Mouse (Mus musculus) heart, postnatal 0 days (tissue): Measurements from ENCODE around the gene Igfbp6. TPM values are rescaled to one million over a fixed set of nuclear protein-coding genes. Genes with fewer than 3 reads are reported as not detected.

Experiments used
- ATAC-seq: fragments of 200-750 bp; cut with Nextera tagmentation; 2 replicates; pipeline ENCODE4 v1.8.0; 2017; ENCODE audit warnings: low read depth, moderate number of reproducible peaks, moderate library complexity; ENCODE audit not compliant: insufficient read depth
- DNase-seq: peaks from one replicate; pipeline ENCODE4 v3.0.0-alpha.2; 2016; ENCODE audit warnings: low spot score
- H3K27ac ChIP-seq: fragments of 300-500 bp; sonication (generic); 2 replicates; pipeline ENCODE4 v1.5.1; 2014; ENCODE audit warnings: low read depth, mild to moderate bottlenecking
- H3K27me3 ChIP-seq: fragments of 300-500 bp; sonication (generic); 2 replicates; pipeline ENCODE4 v1.6.1; 2014; ENCODE audit warnings: low read length, mixed read lengths; ENCODE audit not compliant: control insufficient read depth, insufficient read depth
- H3K36me3 ChIP-seq: fragments of 300-500 bp; sonication (generic); replicated peaks from 2 replicates; pipeline ENCODE4 v1.6.1; 2014; ENCODE audit warnings: low read length, mixed read lengths; ENCODE audit not compliant: control insufficient read depth, insufficient read depth
- H3K4me1 ChIP-seq: fragments of 300-500 bp; sonication (generic); 2 replicates; pipeline ENCODE4 v1.6.1; 2014; ENCODE audit warnings: antibody characterized with exemption; ENCODE audit not compliant: control insufficient read depth, insufficient read depth
- H3K4me2 ChIP-seq: fragments of 300-500 bp; sonication (generic); 2 replicates; pipeline ENCODE4 v1.6.1; 2014; ENCODE audit warnings: low read depth, mild to moderate bottlenecking, low read length, moderate library complexity
- H3K4me3 ChIP-seq: fragments of 300-500 bp; sonication (generic); 2 replicates; pipeline ENCODE4 v1.5.1; 2014; ENCODE audit warnings: low read depth, low read length
- H3K9ac ChIP-seq: fragments of 300-500 bp; sonication (generic); replicated peaks from 2 replicates; pipeline ENCODE4 v1.6.1; 2014; ENCODE audit warnings: low read depth, low read length, mixed read lengths
- H3K9me3 ChIP-seq: fragments of 300-500 bp; sonication (generic); replicated peaks from 2 replicates; pipeline ENCODE4 v1.6.1; 2016; ENCODE audit warnings: low read length; ENCODE audit not compliant: control insufficient read depth
- CTCF ChIP-seq: IDR thresholded peaks from 2 replicates; pipeline ENCODE4 v1.5.1; 2016; ENCODE audit warnings: antibody characterized with exemption, control low read depth, low read depth
- EP300 ChIP-seq: IDR thresholded peaks from 2 replicates; pipeline ENCODE4 v1.6.1; 2016; ENCODE audit warnings: antibody characterized with exemption, low read depth
- WGBS: fragments of 180-500 bp; shearing (Covaris S2); extraction: QIAGEN DNeasy Blood & Tissue Kit; methylation state at CpG from one replicate; pipeline ENCODE4 v1.1.7; 2014; 5-methylcytosine and 5-hydroxymethylcytosine counted together
- polyA plus RNA-seq: library from polyadenylated mRNA; unstranded; fragments of >200 nt; fragmentation: Nextera tagmentation; extraction: Ambion mirVana; gene quantifications from 2 replicates; pipeline ENCODE4 v1.2.1, GENCODE M21; 2015
- total RNA-seq: library from RNA; depleted of rRNA; stranded (reverse); fragments of >200 nt; gene quantifications from 2 replicates; pipeline ENCODE4 v1.2.3, GENCODE M21; 2014; ENCODE audit warnings: low replicate concordance

The Igfbp6 gene
- total and polyA plus RNA-seq, 2 experiments from 2014 or later: 24.2 to 30.5 TPM

DNA sequence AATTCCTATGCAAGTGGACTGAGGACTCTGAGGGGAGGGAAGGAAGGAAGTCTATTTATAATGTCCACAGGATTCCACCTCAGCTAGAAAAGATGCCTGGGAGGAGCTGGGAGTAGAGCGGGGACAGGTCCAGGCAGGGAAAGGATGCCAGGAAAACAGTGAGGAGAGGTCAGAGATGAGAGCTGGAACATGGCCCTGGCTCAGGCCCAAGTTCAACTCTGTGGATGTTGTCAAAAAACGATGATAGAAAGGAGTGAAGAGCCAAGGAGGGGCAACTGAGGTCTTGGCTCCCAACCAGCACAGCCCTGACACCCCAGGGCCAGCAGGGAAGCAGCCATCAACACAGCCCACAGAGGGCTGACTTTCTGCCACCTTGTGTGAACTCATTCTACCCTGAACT lies 17.9 kb upstream of the Igfbp6 start:
- peak overlapping the region; percentile 70 for H3K27ac ChIP-seq
- no peaks in the 10 kb centered on the region for H3K4me1 ChIP-seq
- WGBS: 21% methylated on average over 2 of the region's 2 CpGs
- peak; percentile 84 for ATAC-seq
- TF ChIP-seq EP300: no peak
- TF ChIP-seq CTCF: no peak
- H3K4me2 ChIP-seq: no peak overlapping the region
- H3K9me3 ChIP-seq: no peaks in the 10 kb centered on the region
- DNase-seq: peak; percentile 60
- H3K36me3 ChIP-seq: peaks cover 60% of the 10 kb centered on the region
- no peak overlapping the region for H3K4me3 ChIP-seq
- 0 out of 2 replicates have a peak overlapping the region, but pooled peaks have one; percentile 1 for H3K9ac ChIP-seq
- H3K27me3 ChIP-seq: no peaks in the 10 kb centered on the region

DNA sequence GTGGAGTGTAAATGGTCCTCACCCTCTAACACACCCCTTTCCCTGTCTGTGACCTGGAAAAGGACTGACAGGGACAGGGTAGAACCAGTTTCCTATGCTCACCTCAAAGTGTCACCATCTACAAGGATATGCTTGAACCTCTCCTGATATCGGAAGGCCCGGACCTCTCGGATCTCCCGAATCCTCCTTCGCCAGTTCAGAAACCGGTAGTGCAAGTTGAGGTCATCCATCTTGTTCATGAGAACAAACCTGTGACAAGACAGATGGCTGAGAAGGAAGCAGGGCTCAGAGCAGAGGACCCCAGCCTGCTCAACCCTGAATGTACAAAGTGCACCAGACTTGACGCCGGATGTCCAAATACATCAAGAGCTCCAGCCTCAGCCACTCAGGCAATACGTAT lies 10.8 kb upstream of the Igfbp6 start:
- Histone ChIP-seq H3K4me1 (peaks cover 10% of the 10 kb centered on the region), H3K9ac (no peak overlapping the region), H3K36me3 (peaks cover 46% of the 10 kb centered on the region), H3K4me3 (no peak overlapping the region), H3K4me2 (no peak overlapping the region), H3K27me3 (no peaks in the 10 kb centered on the region), H3K27ac (no peak overlapping the region), H3K9me3 (no peaks in the 10 kb centered on the region)
- WGBS: 90% methylated on average over 9 of the region's 9 CpGs
- ATAC-seq (no peak), DNase-seq (no peak)
- no peak for TF ChIP-seq CTCF
- no peak for TF ChIP-seq EP300

DNA sequence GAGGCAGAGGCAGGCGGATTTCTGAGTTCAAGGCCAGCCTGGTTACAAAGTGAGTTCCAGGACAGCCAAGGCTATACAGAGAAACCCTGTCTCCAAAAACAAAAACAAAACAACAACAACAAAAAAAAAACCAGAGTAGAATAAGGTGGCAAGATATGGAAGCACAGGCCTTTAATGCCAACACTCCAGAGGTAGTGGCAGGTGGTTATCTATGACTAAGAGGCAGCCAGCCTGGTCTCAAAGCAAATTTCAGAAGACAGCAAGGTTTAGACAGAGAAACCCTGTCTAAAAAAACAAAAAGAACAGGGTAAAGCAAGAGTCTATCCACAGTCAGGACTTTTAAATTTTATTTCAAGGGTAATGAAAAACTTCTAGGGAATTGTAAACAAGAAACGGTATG lies 9.5 kb upstream of the Igfbp6 start:
- H3K27me3 ChIP-seq: no peaks in the 10 kb centered on the region
- no peak overlapping the region for H3K4me3 ChIP-seq
- no peak overlapping the region for H3K9ac ChIP-seq
- peaks cover 32% of the 10 kb centered on the region for H3K36me3 ChIP-seq
- H3K4me1 ChIP-seq: peaks cover 10% of the 10 kb centered on the region
- TF ChIP-seq EP300 (no peak), CTCF (no peak)
- no peaks in the 10 kb centered on the region for H3K9me3 ChIP-seq
- no peak for DNase-seq
- no peak overlapping the region for H3K4me2 ChIP-seq
- no peak for ATAC-seq
- no peak overlapping the region for H3K27ac ChIP-seq
- 85% methylated on average over 2 of the region's 2 CpGs for whole genome bisulfite sequencing

DNA sequence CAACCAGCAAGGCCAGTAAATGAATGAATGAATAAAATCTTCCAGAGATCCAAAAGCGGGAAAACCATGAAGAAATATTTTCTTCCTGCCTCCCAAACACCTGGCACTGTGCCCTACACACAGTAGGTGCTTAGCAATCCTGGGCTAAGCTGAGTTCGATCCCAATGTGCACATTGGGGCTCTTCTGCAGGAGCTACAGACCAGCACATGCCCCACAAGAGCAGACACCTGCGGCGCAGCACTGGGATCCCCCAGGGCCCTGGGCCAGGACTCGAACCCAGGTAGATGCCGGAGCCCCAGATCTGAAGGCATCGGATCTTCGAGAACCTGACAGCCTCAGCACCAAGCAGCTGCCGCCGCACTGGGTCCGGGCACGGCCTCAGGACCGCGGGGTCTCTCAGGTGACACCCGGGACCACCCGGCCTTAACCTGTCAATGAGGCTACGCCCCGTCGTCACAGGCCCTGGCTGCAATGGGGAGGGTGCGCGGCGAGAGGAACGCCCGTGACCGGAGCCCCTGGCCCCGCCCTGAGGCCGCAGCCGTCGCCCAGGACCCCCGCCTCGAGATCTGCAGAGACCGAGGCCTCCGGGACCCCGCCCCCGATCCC lies 8.5 kb upstream of the Igfbp6 start:
- H3K4me1 ChIP-seq: peaks cover 10% of the 10 kb centered on the region
- H3K9ac ChIP-seq: peak overlapping the region; percentile 87
- WGBS: 2% methylated on average over 33 of the region's 35 CpGs
- H3K9me3 ChIP-seq: no peaks in the 10 kb centered on the region
- H3K27ac ChIP-seq: peak overlapping the region; percentile 27
- H3K36me3 ChIP-seq: peaks cover 23% of the 10 kb centered on the region
- peak overlapping the region; percentile 90 for H3K4me2 ChIP-seq
- no peaks in the 10 kb centered on the region for H3K27me3 ChIP-seq
- TF ChIP-seq EP300 (no peak), CTCF (no peak)
- DNase-seq: no peak
- ATAC-seq: peak; percentile 42
- peak overlapping the region; percentile 88 for H3K4me3 ChIP-seq

DNA sequence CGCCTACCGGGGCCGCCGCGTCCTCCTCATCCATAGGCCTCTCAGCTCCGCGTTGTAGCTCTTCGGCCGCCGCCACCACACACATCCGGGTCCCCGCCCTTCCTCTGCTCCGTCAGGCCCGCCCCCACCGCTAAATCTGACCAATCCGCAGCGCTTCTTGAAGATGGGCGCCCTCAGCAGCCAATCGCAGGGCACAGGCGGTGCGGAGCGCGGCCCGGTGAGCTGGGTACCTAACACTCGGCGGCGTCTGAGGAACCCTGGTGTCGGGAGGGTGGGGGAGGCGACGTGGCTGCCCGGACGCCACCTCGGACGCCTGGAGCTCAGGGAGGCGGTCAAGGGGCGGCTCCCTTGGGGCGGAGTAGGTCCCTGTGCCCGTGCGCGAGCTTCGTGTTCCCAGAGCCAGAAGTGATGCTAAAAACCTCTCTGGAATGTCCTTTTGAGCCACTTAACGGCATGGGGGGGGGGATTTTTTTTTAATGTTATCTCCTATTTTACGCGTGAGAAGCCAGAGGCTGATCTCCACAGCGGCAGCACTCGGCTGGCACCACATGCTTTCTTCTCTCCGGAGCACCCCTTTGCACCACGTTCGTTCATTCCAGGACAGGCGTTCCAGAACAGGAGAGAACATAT lies 7.9 kb upstream of the Igfbp6 start, which contains the start of gene Spryd3:
Gene Spryd3, minus strand, starts transcription at position 106 of the 630 bp plus-strand sequence.
- Histone ChIP-seq H3K4me1 (peaks cover 10% of the 10 kb centered on the region), H3K4me3 (peak within 1 kb of the TSS; percentile 88), H3K4me2 (peak within 1 kb of the TSS; percentile 90), H3K27ac (peak within 1 kb of the TSS; percentile 27), H3K27me3 (no peaks in the 10 kb centered on the region), H3K36me3 (peaks cover 18% of the 10 kb centered on the region), H3K9me3 (no peaks in the 10 kb centered on the region), H3K9ac (peak within 1 kb of the TSS; percentile 87)
- DNase-seq (peak; percentile 92), ATAC-seq (peak; percentile 100)
- TF ChIP-seq CTCF: no peak
- peak; percentile 42; the same call in 1 of the 2 replicates for TF ChIP-seq EP300
- WGBS: under 1% methylated on average over 50 of the region's 50 CpGs

DNA sequence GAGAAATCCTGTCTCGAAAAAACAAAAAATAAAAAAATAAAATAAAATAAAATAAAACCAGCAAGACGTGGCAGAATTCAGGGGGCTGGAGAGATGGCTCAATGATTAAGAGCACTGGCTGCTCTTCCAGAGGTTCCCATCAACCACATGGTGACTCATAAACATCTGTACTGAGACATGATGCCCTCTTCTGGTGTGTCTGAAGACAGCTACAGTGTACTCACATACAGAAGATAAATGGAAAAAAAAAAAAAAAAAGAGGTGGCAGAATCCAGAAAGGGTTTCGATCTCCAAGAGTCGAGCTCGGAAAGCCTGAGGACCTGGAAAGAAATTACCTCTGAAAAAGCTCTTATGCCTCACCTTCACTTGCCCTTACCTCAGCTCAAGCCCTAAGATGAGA lies 3.0 kb upstream of the Igfbp6 start:
- no peak overlapping the region for H3K4me3 ChIP-seq
- no peak overlapping the region for H3K27ac ChIP-seq
- H3K9ac ChIP-seq: no peak overlapping the region
- no peaks in the 10 kb centered on the region for H3K36me3 ChIP-seq
- peaks cover 7% of the 10 kb centered on the region for H3K4me1 ChIP-seq
- H3K4me2 ChIP-seq: no peak overlapping the region
- no peak for TF ChIP-seq CTCF
- TF ChIP-seq EP300: no peak
- H3K9me3 ChIP-seq: no peaks in the 10 kb centered on the region
- ATAC-seq (no peak), DNase-seq (no peak)
- peaks cover 23% of the 10 kb centered on the region for H3K27me3 ChIP-seq
- WGBS: 82% methylated on average over 5 of the region's 5 CpGs
